Mouse (Mus musculus): ENCODE data around the gene Armcx2. TPM values are rescaled to one million over a fixed set of nuclear protein-coding genes. Genes with fewer than 3 reads are reported as not detected.

Gene Armcx2
- 57.0 and 60.5 TPM in 2 replicates for polyA plus RNA-seq (2015; fragmentation: Nextera tagmentation; extraction: Ambion mirVana)

GRCm38 (mm10) chrX:134808755-134809224 is at the start of gene Armcx2:
Armcx2 (minus strand) TSS chrX:134809221.

GRCm38 (mm10) chrX:134756434-134757292 is 52.4 kb downstream of the Armcx2 start, which contains the start of gene Armcx3:
Armcx3 (plus strand) TSS chrX:134756595.

Small RNA genes within 50 kb of the gene (microRNA-seq; reads per million reads assigned to microRNA genes)
- 0.87 reads per million for gene Mir7093

Other genes starting within 250 kb of the Armcx2 start
- gene Btk, start 225.7 kb downstream of the Armcx2 start, polyA plus RNA-seq (2015; fragmentation: Nextera tagmentation; extraction: Ambion mirVana), result 0.80 and 0.87 TPM in 2 replicates
- 176 and 210 TPM in 2 replicates for gene Rpl36a, start 223.6 kb downstream of the Armcx2 start, polyA plus RNA-seq (2015; fragmentation: Nextera tagmentation; extraction: Ambion mirVana)
- gene Gla, start 208.1 kb downstream of the Armcx2 start, polyA plus RNA-seq (2015; fragmentation: Nextera tagmentation; extraction: Ambion mirVana), result 5.8 and 7.9 TPM in 2 replicates
- 94.8 and 109 TPM in 2 replicates for gene Hnrnph2, start 208.0 kb downstream of the Armcx2 start, polyA plus RNA-seq (2015; fragmentation: Nextera tagmentation; extraction: Ambion mirVana)
- 4.2 and 4.6 TPM in 2 replicates for gene Armcx4, start 122.7 kb downstream of the Armcx2 start, polyA plus RNA-seq (2015; fragmentation: Nextera tagmentation; extraction: Ambion mirVana)
- 90.8 and 97.2 TPM in 2 replicates for gene Armcx1, start 91.3 kb downstream of the Armcx2 start, polyA plus RNA-seq (2015; fragmentation: Nextera tagmentation; extraction: Ambion mirVana)
- gene Armcx6, start 57.8 kb downstream of the Armcx2 start, polyA plus RNA-seq (2015; fragmentation: Nextera tagmentation; extraction: Ambion mirVana), result 47.0 and 50.1 TPM in 2 replicates
- 91.3 and 99.9 TPM in 2 replicates for gene Armcx3, start 52.6 kb downstream of the Armcx2 start, polyA plus RNA-seq (2015; fragmentation: Nextera tagmentation; extraction: Ambion mirVana)
- gene Nxf2, start 155.5 kb upstream of the Armcx2 start, polyA plus RNA-seq (2015; fragmentation: Nextera tagmentation; extraction: Ambion mirVana), result 0.13 and 0.19 TPM in 2 replicates
- 9.5 and 10.4 TPM in 2 replicates for gene Zmat1, start 200.0 kb upstream of the Armcx2 start, polyA plus RNA-seq (2015; fragmentation: Nextera tagmentation; extraction: Ambion mirVana)

Data from neural tube, postnatal 0 days (tissue).